Mouse (Mus musculus) brain, embryonic 14.5 days (tissue): Measurements from ENCODE around the gene Slc40a1.

Experiments
- CTCF ChIP-seq: fragments of 200-500 bp; IDR thresholded peaks from 2 replicates; pipeline ENCODE4 v1.5.1; 2012; ENCODE audit warnings: inconsistent platforms, mild to moderate bottlenecking, moderate library complexity, borderline replicate concordance; ENCODE audit not compliant: insufficient read depth, insufficient read length; ENCODE audit errors: extremely low read depth
- POLR2A ChIP-seq: fragments of 200-500 bp; IDR thresholded peaks from 2 replicates; pipeline ENCODE4 v1.6.1; 2012; ENCODE audit warnings: mild to moderate bottlenecking, inconsistent platforms, borderline replicate concordance; ENCODE audit not compliant: poor library complexity, insufficient read depth, insufficient read length, severe bottlenecking; ENCODE audit errors: extremely low read depth

GRCm38 (mm10) chr1:45865316-45865715 lies 61.0 kb downstream of the Slc40a1 start:
- TF ChIP-seq POLR2A (no peak), CTCF (no peak)
